Mouse (Mus musculus): ENCODE measurements around the gene Rnf8. TPM values are rescaled to one million over a fixed set of nuclear protein-coding genes. Genes with fewer than 3 reads are reported as not detected.

Rnf8 gene
- total and polyA plus RNA-seq, 3 experiments, result 15.6 to 19.2 (median 18.1) TPM

DNA sequence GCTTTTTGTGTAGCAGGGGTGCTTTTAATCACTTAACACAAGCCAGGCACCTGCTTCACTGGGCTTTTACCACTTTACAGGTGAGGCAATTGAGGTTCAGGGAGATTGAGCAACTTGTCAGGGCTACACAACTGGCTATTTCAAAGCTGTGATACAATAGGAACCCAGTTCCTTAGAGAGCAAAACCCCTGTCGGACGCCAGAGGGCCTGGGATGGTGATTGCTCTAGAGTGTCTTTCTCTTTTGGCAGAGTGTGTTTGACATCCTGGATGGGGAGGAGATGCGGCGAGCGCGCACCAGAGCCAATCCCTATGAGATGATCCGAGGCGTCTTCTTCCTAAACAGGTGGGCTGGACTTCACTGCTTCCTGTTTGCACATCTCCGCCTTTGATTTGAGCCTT is 67.1 kb downstream of the Rnf8 start:
- WGBS, result 93% methylated on average over 9 of the region's 9 CpGs
- Histone ChIP-seq H3K27ac (no peak overlapping the region), H3K4me1 (ENCODE audit: control insufficient read depth, insufficient read depth, low read length) (no peaks in the 10 kb centered on the region), H3K4me3 (no peak overlapping the region), H3K27me3 (ENCODE audit: control insufficient read depth, insufficient read depth, low read length) (no peaks in the 10 kb centered on the region), H3K9ac (ENCODE audit: low read depth, low read length) (no peak overlapping the region), H3K79me2 (replicated peaks; ENCODE audit: control insufficient read depth, insufficient read depth, low read length) (no peaks in the 10 kb centered on the region), H3K36me3 (ENCODE audit: control insufficient read depth, insufficient read depth, low read length) (no peaks in the 10 kb centered on the region)
- TF ChIP-seq EP300 (IDR thresholded peaks at IDR 0.05; ENCODE audit: insufficient read depth, low read depth, low read length), result no peak
- no peak for TF ChIP-seq CTCF (IDR thresholded peaks at IDR 0.05)
- TF ChIP-seq POLR2A (IDR thresholded peaks at IDR 0.05; ENCODE audit: insufficient read depth, low read depth, low read length), result no peak
- intact Hi-C loops (cut with DNase I), result no loop called here
- DNase-seq, result no peak

DNA sequence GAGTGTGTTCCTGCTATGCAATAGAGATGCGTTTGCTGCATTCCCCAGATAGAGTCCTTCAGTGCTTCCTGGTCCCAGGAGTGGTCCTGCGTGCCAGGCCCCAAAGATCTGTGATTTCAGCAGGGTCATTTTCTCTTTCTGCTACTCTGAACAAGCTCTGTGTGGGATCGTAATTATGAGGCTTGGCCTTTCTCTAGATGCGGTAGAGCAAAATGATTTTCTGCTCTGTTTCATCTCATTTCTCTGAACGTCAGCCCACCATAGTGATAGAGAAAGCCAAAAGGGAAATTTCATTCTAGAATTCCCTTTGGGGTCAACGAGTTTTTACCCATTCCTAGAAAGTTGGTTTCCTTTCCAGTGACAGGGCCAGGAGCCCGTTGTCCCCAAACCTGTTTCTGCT is 67.7 kb downstream of the Rnf8 start:
- intact Hi-C loops (cut with DNase I), result no loop called here
- no peaks in the 10 kb centered on the region for H3K4me1 ChIP-seq (ENCODE audit: control insufficient read depth, insufficient read depth, low read length)
- H3K4me3 ChIP-seq, result no peak overlapping the region
- no peaks in the 10 kb centered on the region for H3K36me3 ChIP-seq (ENCODE audit: control insufficient read depth, insufficient read depth, low read length)
- 85% methylated on average over 7 of the region's 7 CpGs for WGBS
- TF ChIP-seq POLR2A (IDR thresholded peaks at IDR 0.05; ENCODE audit: insufficient read depth, low read depth, low read length) (no peak), EP300 (IDR thresholded peaks at IDR 0.05; ENCODE audit: insufficient read depth, low read depth, low read length) (no peak), CTCF (IDR thresholded peaks at IDR 0.05) (no peak)
- H3K27ac ChIP-seq, result no peak overlapping the region
- no peak for DNase-seq
- no peaks in the 10 kb centered on the region for H3K79me2 ChIP-seq (replicated peaks; ENCODE audit: control insufficient read depth, insufficient read depth, low read length)
- no peak overlapping the region for H3K9ac ChIP-seq (ENCODE audit: low read depth, low read length)
- H3K27me3 ChIP-seq (ENCODE audit: control insufficient read depth, insufficient read depth, low read length), result no peaks in the 10 kb centered on the region

DNA sequence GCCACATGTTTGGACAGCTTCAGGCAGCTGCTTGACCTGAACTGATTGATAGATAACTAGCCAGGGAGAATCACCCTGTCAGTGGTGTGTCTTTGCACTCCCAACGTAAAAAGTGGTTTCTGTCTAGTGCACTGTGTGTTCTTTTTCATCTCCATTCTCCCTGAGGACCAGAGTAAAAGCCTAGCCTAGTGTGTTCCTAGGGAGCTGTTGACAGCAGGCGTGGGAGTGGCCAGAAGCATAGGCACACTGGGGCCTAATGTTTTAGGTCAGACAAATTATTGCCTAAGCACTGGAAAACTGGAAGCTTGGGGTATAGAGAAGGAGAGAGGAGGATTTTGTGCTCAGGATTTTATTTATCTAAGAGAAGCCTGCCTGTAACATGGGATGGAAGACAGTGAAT is 68.5 kb downstream of the Rnf8 start:
- H3K27me3 ChIP-seq (ENCODE audit: control insufficient read depth, insufficient read depth, low read length), result no peaks in the 10 kb centered on the region
- H3K9ac ChIP-seq (ENCODE audit: low read depth, low read length), result no peak overlapping the region
- no peak for DNase-seq
- no peaks in the 10 kb centered on the region for H3K79me2 ChIP-seq (replicated peaks; ENCODE audit: control insufficient read depth, insufficient read depth, low read length)
- no peaks in the 10 kb centered on the region for H3K4me1 ChIP-seq (ENCODE audit: control insufficient read depth, insufficient read depth, low read length)
- 76% methylated on average over 2 of the region's 2 CpGs for WGBS
- intact Hi-C loops (cut with DNase I), result no loop called here
- no peak overlapping the region for H3K27ac ChIP-seq
- H3K4me3 ChIP-seq, result no peak overlapping the region
- H3K36me3 ChIP-seq (ENCODE audit: control insufficient read depth, insufficient read depth, low read length), result no peaks in the 10 kb centered on the region
- no peak for TF ChIP-seq POLR2A (IDR thresholded peaks at IDR 0.05; ENCODE audit: insufficient read depth, low read depth, low read length)
- TF ChIP-seq EP300 (IDR thresholded peaks at IDR 0.05; ENCODE audit: insufficient read depth, low read depth, low read length), result no peak
- TF ChIP-seq CTCF (IDR thresholded peaks at IDR 0.05), result no peak

DNA sequence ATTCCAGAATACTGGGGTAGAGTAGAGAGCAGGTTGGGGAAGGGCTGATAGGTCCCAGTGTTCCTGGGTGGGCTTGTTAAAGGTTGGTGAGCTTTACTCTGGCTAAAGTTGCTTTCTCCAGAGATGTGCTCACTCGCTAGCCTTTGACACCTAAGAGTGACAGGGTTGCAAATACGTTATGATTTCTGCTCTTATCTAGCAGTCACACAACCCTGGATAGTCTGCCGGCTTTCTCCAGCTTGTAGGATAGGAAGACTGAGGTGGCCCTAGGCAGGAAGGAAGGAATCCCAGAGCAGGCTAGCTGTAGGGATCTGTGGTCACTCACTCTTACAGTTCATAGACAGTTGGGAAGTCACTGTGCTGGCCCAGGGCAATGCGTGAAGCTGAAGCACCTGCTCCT is 69.7 kb downstream of the Rnf8 start:
- TF ChIP-seq POLR2A (IDR thresholded peaks at IDR 0.05; ENCODE audit: insufficient read depth, low read depth, low read length), result no peak
- no peak for TF ChIP-seq EP300 (IDR thresholded peaks at IDR 0.05; ENCODE audit: insufficient read depth, low read depth, low read length)
- no peak for TF ChIP-seq CTCF (IDR thresholded peaks at IDR 0.05)
- Histone ChIP-seq H3K4me1 (ENCODE audit: control insufficient read depth, insufficient read depth, low read length) (no peaks in the 10 kb centered on the region), H3K27me3 (ENCODE audit: control insufficient read depth, insufficient read depth, low read length) (no peaks in the 10 kb centered on the region), H3K36me3 (ENCODE audit: control insufficient read depth, insufficient read depth, low read length) (peaks cover 3% of the 10 kb centered on the region; the same call in 1 of the 2 replicates), H3K9ac (ENCODE audit: low read depth, low read length) (no peak overlapping the region), H3K27ac (no peak overlapping the region), H3K79me2 (replicated peaks; ENCODE audit: control insufficient read depth, insufficient read depth, low read length) (no peaks in the 10 kb centered on the region), H3K4me3 (no peak overlapping the region)
- no peak for DNase-seq
- intact Hi-C loops (cut with DNase I), result no loop called here
- WGBS, result 82% methylated on average over 4 of the region's 4 CpGs

GRCm38 (mm10) chr17:29686771-29687170 is 72.2 kb downstream of the Rnf8 start:
- Histone ChIP-seq H3K4me1 (ENCODE audit: control insufficient read depth, insufficient read depth, low read length) (no peaks in the 10 kb centered on the region), H3K27ac (no peak overlapping the region), H3K79me2 (replicated peaks; ENCODE audit: control insufficient read depth, insufficient read depth, low read length) (no peaks in the 10 kb centered on the region), H3K9ac (ENCODE audit: low read depth, low read length) (no peak overlapping the region), H3K27me3 (ENCODE audit: control insufficient read depth, insufficient read depth, low read length) (no peaks in the 10 kb centered on the region), H3K36me3 (ENCODE audit: control insufficient read depth, insufficient read depth, low read length) (peaks cover 3% of the 10 kb centered on the region; the same call in 1 of the 2 replicates), H3K4me3 (no peak overlapping the region)
- TF ChIP-seq CTCF (IDR thresholded peaks at IDR 0.05), result no peak
- no peak for TF ChIP-seq POLR2A (IDR thresholded peaks at IDR 0.05; ENCODE audit: insufficient read depth, low read depth, low read length)
- TF ChIP-seq EP300 (IDR thresholded peaks at IDR 0.05; ENCODE audit: insufficient read depth, low read depth, low read length), result no peak
- DNase-seq, result no peak
- intact Hi-C loops (cut with DNase I), result no loop called here
- WGBS, result 91% methylated on average over 5 of the region's 5 CpGs

DNA sequence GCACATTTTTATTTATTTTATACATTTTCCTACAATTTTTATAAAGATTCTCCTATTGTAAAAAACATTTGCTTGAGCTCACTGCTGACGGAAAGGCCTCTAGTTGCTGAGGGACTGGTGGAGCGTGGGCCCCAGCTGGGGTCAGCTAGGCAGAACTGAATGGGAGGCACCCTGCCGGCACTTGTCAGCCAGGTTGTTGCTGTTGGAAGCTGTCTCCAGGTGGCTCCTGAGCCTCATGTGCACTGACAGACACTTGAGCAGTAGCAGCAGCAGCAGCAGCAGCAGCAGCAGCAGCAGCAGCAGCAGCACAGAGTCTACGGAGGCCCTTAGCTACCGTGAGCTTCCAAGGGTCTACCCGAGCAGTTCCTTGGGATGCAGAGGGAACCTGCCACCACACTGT is 72.8 kb downstream of the Rnf8 start:
- H3K27ac ChIP-seq, result no peak overlapping the region
- DNase-seq, result no peak
- WGBS, result 81% methylated on average over 6 of the region's 6 CpGs
- no peaks in the 10 kb centered on the region for H3K27me3 ChIP-seq (ENCODE audit: control insufficient read depth, insufficient read depth, low read length)
- H3K4me1 ChIP-seq (ENCODE audit: control insufficient read depth, insufficient read depth, low read length), result no peaks in the 10 kb centered on the region
- H3K79me2 ChIP-seq (replicated peaks; ENCODE audit: control insufficient read depth, insufficient read depth, low read length), result no peaks in the 10 kb centered on the region
- peaks cover 3% of the 10 kb centered on the region; the same call in 1 of the 2 replicates for H3K36me3 ChIP-seq (ENCODE audit: control insufficient read depth, insufficient read depth, low read length)
- intact Hi-C loops (cut with DNase I), result no loop called here
- H3K9ac ChIP-seq (ENCODE audit: low read depth, low read length), result no peak overlapping the region
- no peak overlapping the region for H3K4me3 ChIP-seq
- no peak for TF ChIP-seq CTCF (IDR thresholded peaks at IDR 0.05)
